25 mouse cellular contexts compared by ENCODE assay signal in genomic region chr6:88067722-88068121, GRCm38 (mm10).
"Had no signal": no experiment of that assay in that cellular context is flagged by ENCODE, and none has a peak within 500 bp of the region (broad histone marks: within the 10 kb centered on the region; RNA-seq: fewer than 3 reads in every experiment).

No protein-coding gene starts in this region.

- ATAC-seq: hindbrain, postnatal 0 days; intestine, embryonic 16.5 days had no signal

- H3K36me3 ChIP-seq: heart, embryonic 13.5 days; heart, embryonic 15.5 days; hindbrain, embryonic 13.5 days; hindbrain, embryonic 15.5 days; kidney, embryonic 15.5 days; limb, embryonic 13.5 days; limb, embryonic 15.5 days had no signal

- H3K27ac ChIP-seq: gastrocnemius, adult 2 months; heart, adult 2 months; heart, embryonic 13.5 days; heart, embryonic 15.5 days; hindbrain, embryonic 13.5 days; hindbrain, embryonic 15.5 days; hindbrain, postnatal 0 days; kidney, embryonic 15.5 days; kidney, postnatal 0 days; limb, embryonic 13.5 days; limb, embryonic 15.5 days had no signal

- DNase-seq: gastrocnemius, adult 2 months; gastrocnemius, postnatal 10 days; gastrocnemius, postnatal 25 days; heart, adult 11 months; heart, adult 2 months; heart, postnatal 14 days; heart, postnatal 36 days; kidney, adult 11 months; kidney, adult 2 months; kidney, adult 9 months; kidney, postnatal 14 days; kidney, postnatal 36 days; layer of hippocampus, adult 9-11 months; layer of hippocampus, postnatal 36 days; left cerebral cortex, postnatal 4 days had no signal

- H3K4me1 ChIP-seq: heart, embryonic 13.5 days; hindbrain, embryonic 13.5 days; hindbrain, embryonic 15.5 days; kidney, embryonic 15.5 days; limb, embryonic 13.5 days had no signal

- H3K4me3 ChIP-seq: gastrocnemius, adult 2 months; heart, adult 2 months; heart, embryonic 13.5 days; heart, embryonic 15.5 days; hindbrain, embryonic 13.5 days; hindbrain, embryonic 15.5 days; kidney, embryonic 15.5 days; limb, embryonic 13.5 days; limb, embryonic 15.5 days had no signal
